Mouse (Mus musculus) cerebellum, adult 18-20 months (tissue): ENCODE measurements around the gene Taf4.

ENCODE experiments used
- DNase-seq, 2 experiments: peaks; one replicate each; pipeline ENCODE4 v3.0.0; 2021

The Taf4 gene

GRCm38 (mm10) chr2:179980616-179981015, 4.2 kb upstream of the Taf4 start:
- peak in 1 of 2 experiments; percentile 11 for DNase-seq

GRCm38 (mm10) chr2:179979836-179980235, 3.4 kb upstream of the Taf4 start:
- DNase-seq = peak in 1 of 2 experiments; percentile 18

DNA sequence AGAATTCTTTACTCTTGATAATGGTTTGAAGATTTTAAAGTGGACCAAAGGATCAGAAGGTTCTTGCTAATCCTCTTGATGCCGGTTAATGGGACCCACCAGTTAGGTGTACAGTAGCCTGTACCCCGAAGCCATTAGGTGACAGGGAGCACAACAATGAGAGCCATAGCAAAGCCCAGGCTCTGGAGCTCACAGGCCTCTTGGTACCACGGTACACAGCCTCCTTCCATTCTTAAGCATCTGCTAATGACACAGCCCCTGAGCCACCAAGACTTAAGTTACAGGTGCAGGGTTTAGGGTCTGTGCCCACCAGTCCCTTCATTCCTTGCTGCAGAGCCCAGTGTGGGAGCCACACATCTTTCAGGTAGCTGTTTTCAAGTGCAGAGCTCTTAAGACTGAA, 1.8 kb upstream of the Taf4 start:
- DNase-seq = no peak

- peak in 1 of 2 experiments; percentile 55 for DNase-seq
Observed at GRCm38 (mm10) chr2:179977344-179978025, 1.0 kb upstream of the Taf4 start.

- DNase-seq = no peak
Observed at GRCm38 (mm10) chr2:179976295-179976627, 185 bp downstream of the Taf4 start.

DNA sequence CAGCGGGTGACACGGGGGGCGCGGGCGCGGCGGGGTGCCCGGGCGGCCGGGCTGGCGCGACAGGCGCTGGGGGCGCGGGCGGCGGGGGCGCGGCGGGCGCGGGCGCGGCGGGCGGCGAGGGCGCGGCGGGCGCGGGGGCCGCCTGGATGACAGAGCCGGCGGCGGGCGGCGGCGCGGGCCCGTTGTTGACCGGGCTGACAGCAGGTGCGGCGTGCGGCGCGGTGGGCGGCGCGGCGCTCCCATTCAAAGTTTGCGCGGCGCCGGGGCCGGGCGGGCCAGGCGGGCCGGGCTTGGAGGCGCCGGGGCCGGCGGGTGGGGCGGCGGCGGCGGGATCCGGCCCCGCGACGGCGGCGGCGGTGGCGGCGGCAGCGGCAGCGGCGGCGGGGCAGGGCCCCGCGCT, 595 bp downstream of the Taf4 start:
- DNase-seq = peak in 1 of 2 experiments; percentile 67

DNA sequence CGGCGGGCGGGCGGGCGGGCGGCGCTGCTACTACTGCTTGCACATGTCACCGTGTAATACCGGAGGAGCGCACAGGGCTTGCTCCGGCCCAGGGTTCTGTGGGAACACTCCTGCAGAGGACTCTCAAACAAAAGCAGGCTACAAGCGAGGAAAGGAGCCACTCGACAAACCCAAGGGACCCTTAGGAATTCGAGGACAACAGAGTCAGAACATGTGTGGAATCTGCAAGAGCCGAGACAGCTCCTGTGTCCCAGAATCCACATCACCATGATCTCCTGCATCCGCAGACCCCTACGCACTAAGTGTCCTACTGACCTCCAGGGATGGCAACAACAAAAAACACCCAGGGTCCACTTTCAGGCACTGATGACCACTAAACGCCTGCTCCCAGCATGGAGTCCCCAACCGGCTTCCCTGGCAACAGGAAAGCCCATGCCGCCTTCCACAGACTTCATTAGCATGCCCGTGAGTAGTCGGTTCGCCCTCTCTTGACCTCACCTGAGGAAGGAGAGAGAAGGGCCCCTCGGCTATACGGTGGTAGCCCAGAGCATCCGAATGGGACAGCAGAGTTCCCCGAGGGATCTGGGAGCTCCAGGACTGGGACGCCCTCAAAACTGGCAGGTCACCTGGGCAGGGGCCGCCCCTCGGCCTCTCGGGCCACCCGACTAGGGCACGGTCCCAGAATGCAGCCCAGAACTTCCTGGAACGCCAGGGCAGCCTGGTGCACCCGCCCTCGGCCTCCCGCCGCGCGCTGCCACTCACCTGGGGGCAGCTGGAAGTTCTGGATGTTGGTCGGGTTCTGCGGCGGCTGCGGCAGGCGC, 1.6 kb downstream of the Taf4 start:
- DNase-seq = peak in 1 of 2 experiments; percentile 59

DNA sequence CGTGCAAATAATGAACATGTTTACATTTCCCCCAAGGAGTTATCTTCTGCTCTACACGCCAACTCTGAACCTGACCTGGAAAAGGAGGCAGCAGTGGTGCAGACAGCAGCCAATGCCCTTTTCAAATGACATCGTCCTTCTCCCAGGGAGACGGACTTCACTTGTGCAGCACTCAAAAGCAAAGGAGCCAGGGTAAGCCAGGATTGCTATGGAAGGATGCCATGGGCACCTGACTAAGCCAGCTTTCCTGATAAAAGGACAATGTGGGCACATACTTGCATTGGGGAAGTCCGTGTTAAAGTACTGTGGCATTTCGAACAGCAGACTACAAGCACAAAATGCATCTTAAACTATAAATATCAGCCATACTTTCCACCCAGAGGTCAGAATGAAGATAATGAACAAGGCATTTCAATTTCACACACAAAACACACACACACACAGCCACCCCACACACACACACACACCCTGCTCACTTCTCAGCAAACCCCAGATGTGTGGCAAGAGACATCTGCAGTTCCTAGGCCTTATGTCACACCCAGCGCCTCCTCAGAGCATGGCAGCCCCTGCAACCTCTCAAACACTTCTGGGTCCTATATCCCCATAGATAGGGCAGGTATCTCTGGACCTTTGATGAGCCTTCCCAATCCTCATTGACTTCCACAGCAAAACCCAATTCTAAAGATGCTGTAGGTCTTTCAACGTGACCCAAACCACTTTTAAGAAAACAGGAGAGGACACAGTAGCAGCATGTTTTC, 2.4 kb downstream of the Taf4 start:
- peak; percentile 60 to 68 for DNase-seq

DNA sequence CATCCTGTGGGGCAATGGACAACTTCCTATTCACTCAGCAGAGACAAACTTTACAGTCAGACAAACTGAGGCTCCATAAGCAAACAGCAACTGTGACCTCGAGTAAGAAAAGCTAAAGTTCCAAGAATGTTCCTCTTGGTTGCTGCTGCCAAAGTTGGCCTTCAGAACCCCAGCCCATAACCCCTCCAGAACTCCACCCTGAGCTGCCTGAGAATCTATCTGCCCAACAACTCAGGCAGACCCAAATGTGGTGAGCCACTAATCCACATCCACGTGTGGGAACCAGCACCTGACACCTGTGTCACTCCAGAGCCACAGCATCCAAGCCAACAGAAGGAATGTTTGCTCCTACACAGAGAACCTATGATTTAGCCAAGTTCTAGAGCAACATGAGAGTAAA, 4.0 kb downstream of the Taf4 start:
- DNase-seq = no peak

DNA sequence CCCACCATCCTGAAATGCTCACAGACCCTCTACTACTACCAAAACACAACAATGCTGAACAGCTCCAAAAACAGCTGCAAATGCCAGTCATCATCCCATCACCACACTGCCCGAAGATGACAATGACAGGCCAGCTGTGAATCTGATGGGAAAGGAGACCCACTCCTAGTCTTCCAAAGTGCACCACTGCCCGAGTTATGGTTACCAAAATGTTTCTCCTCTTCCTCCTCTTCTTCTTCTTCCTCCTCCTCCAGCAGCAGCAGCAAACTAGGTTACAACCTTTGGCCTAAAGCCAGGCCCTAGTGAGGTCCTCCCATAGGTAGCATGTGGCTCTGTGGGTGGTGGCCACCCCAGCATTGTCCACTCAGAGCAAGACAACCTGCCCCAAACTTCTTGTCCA, 4.6 kb downstream of the Taf4 start:
- DNase-seq = peak in 1 of 2 experiments; percentile 16

DNA sequence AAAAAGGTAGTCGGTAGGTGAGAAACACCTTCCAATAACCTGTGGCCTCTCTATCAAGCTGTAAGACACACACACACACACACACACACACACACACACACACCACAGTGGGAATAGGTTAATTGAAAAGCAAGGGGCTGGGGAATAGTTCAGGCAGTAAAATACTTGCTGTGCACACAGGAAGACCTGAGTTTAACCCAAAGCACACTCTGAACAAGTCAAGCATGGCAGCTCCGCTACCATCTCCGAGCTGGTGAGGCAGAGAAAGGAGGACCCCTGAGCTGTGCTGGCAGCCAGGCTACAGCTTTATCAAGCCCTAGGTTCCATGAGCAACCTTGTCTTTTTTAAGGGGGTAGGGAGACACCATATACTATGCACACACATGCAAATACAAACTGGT, 7.3 kb downstream of the Taf4 start:
- no peak for DNase-seq

- DNase-seq = no peak
Observed at GRCm38 (mm10) chr2:179967633-179968032, 8.8 kb downstream of the Taf4 start.

DNA sequence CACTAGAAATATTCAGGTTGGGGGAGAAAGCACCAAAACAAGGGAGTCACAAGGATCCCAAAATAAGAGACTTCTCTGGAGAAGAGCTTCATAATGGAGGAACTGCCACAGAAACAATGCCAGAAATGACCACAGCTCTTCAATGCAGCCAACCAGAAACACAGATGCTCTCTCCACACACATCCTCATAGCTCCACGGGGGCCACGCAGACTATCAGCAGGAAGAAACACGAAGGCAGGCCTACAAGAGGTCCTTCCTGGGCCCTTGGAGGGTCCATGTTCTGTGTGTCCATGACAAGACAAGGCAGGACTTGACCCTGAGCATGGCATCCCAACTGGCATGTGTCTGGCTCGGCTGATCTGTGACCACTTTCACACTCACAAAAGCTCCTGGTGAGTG, 15.0 kb downstream of the Taf4 start:
- DNase-seq = peak in 1 of 2 experiments; percentile 56

DNA sequence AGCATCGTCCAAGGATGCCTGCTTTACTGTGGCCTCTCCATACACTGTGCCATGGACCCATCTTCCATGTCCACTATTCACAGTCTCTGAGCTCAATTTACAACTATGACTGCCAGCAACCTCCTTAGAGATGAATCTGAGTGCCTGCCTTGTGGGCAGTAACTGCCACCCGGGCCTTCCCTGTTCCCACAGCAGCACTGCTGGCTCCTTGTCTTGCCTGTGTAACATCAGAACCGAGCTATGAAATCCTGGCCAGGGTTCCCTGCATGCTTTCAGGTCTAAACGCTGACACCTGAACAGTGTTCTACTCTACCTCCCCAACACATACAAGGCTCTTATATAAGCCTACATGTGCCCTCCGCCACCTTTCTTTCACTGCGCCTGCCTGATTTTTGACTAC, 16.1 kb downstream of the Taf4 start:
- no peak for DNase-seq

- DNase-seq = no peak
Observed at GRCm38 (mm10) chr2:179959391-179959790, 17.1 kb downstream of the Taf4 start.

DNA sequence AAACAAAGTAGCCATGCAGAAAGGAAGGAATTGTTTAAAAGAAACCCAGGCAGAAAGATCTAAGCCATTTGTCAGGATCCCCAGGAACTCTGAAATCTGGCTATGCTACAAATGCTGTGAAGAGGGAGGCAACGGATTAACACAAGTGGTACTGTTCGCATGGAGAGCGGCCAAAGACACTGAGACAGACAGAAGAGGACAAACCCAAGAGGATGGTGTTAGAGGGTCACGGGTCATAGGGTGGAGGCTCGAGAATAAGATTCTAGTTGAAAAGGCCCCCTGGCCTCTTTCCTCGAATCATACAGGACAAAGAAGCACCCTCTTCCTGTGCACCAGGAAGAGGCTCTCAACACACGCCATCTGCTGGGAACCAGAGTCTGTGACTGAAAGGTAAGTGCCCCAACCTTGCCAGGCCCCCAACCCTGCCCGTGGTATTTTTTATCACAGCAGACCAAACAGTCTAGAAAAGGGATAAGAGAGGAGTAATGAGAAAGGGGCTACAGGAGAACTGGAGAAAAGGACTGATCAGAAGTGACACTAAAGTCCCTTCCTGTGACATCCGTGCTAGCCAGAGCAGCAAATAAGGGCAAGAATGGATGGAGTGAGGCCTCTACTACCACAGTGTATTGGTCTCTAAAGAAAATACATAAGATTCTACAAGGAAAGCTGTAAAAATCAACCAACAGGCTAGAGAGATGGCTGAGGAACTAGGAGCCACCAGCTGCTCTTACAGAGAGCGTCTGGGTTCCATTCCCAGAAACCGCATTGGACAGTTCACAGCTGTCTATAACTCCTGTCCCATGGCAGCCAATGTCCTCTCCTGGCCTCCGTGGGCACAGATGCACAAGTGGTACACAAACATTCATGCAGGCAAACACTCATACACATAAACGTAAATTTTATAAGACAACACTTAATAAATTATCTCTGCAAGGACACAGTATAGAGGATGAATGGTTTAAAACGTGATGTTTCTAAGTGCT, 24.6 kb downstream of the Taf4 start:
- DNase-seq = peak in 1 of 2 experiments; percentile 47

- no peak for DNase-seq
Observed at GRCm38 (mm10) chr2:179948820-179949219, 27.6 kb downstream of the Taf4 start.

DNA sequence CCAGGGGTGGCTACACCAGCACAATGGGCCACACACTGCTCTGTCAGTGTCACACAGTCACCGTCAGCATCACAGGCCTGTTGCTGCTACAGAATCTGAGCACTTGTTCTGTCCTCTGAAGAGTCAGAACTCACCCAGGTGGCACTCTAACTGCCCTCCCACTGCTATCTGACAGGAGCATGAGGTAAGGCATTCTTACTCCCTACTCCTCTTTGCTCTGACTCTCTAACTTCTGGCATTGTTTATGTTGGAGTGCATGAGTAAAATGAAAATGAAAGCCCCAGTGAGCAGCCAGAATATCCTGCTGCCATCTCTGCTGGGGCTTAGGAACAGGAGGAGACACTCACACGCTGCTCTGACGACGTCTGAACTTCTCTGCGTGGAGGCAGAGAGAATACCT, 28.8 kb downstream of the Taf4 start:
- DNase-seq = no peak

GRCm38 (mm10) chr2:179946496-179946895, 29.9 kb downstream of the Taf4 start:
- DNase-seq = no peak

GRCm38 (mm10) chr2:179945051-179945450, 31.4 kb downstream of the Taf4 start:
- no peak for DNase-seq

DNA sequence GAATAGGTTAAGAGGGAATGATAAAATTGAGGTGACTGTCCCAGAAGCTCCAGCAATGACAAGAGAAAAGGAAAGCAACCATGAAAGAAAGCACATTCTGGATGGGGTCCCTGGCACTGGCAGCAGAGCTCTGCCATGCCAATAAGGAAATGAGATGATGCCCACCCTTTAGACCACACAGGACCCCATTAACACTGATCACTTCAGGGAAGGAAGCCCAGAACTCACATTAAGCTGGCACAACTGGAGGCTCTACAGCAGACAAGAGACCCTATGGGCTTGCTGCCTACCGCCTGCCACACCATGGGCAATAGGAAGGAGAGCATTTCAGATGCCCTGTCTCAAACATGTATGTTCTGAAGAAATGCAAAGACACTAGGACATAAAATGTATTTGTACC, 34.8 kb downstream of the Taf4 start:
- no peak for DNase-seq

DNA sequence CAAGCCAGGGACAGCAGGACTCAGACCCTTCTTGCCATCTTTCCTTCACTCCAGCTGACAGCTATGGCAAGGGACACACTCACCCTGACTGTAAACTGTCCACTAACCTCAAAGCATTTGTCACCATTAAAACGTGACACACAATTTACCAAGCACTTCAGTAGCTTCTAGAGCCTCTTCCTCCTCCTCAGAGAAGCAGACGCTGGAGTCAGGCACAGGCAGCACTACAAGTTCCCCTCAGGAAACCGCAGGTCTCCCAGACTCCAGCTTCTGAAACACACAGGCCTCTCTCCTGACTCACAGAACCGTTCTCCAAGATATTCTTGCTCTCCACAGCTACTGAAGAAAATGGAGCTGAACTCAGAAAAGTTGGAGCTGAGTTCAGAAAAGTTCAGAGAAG, 39.4 kb downstream of the Taf4 start:
- DNase-seq = no peak
